Mouse (Mus musculus): ENCODE data around the gene Raet1e. TPM values are rescaled to one million over a fixed set of nuclear protein-coding genes. Genes with fewer than 3 reads are reported as not detected.
"Not testable (repeated sequence)": the region's sequence is repeated elsewhere in the genome, so short reads cannot be mapped to it uniquely, and the experiment has no call there.

The Raet1e gene
- polyA plus RNA-seq, 1 experiment from 2014 or later = 12.1 TPM

GRCm38 (mm10) chr10:22270879-22271786 is 112.8 kb downstream of the Raet1e start:
- not testable (repeated sequence) for H3K36me3 ChIP-seq; H3K27me3 ChIP-seq (ENCODE audit: insufficient read depth, poor library complexity, severe bottlenecking); DNase-seq (ENCODE audit: low spot score); H3K27ac ChIP-seq; H3K4me1 ChIP-seq; H3K9me3 ChIP-seq; H3K4me3 ChIP-seq
- 39% methylated on average over 8 of the region's 8 CpGs for WGBS

- not testable (repeated sequence) for H3K9me3 ChIP-seq; H3K27me3 ChIP-seq (ENCODE audit: insufficient read depth, poor library complexity, severe bottlenecking); H3K27ac ChIP-seq; H3K36me3 ChIP-seq; DNase-seq (ENCODE audit: low spot score); H3K4me1 ChIP-seq
- H3K4me3 ChIP-seq = peak overlapping the region; percentile 59
- 2% methylated on average over 37 of the region's 37 CpGs for WGBS
Observed at GRCm38 (mm10) chr10:22272914-22273683, 114.7 kb downstream of the Raet1e start.

- H3K4me3 ChIP-seq = peak overlapping the region; percentile 59
- no peak overlapping the region for H3K27ac ChIP-seq
- WGBS = under 1% methylated on average over 41 of the region's 41 CpGs
- H3K27me3 ChIP-seq (ENCODE audit: insufficient read depth, poor library complexity, severe bottlenecking) = peaks cover 10% of the 10 kb centered on the region
- no peaks in the 10 kb centered on the region for H3K36me3 ChIP-seq
- H3K4me1 ChIP-seq = peaks cover 4% of the 10 kb centered on the region; the same call in 1 of the 2 replicates
- no peak for DNase-seq (ENCODE audit: low spot score)
- no peaks in the 10 kb centered on the region for H3K9me3 ChIP-seq
Observed at GRCm38 (mm10) chr10:22273684-22274305, 115.4 kb downstream of the Raet1e start.

DNA sequence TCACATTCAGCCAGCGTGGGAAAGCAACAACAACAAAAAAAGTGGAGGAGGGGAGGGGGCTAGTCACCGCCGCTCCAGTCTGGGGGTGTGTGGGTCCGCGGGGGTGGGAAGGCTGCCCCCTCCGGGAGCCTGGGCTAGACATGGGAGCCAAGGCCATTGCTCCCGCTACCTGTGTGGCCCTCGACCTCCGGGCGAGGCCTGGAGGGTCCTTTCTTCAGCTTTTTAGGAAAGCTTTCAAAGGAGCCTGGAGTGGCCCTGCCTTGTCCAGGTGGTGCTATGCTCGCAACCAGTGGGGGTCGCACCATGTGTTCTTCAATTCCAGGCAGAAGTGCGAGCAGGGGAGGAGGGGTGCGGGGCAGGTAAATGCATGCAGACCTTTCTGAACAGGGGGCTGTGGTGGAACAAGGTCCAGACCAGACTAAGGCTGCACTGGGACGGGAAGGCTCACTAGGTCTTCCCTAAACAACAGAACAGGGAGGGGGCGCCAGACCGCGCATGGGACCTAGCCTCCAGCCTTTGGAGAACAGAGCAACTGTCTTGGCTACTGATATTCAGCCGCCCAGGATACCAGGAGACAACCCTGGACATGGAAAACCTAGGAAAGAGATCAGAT is 116.2 kb downstream of the Raet1e start:
- H3K27ac ChIP-seq = no peak overlapping the region

DNA sequence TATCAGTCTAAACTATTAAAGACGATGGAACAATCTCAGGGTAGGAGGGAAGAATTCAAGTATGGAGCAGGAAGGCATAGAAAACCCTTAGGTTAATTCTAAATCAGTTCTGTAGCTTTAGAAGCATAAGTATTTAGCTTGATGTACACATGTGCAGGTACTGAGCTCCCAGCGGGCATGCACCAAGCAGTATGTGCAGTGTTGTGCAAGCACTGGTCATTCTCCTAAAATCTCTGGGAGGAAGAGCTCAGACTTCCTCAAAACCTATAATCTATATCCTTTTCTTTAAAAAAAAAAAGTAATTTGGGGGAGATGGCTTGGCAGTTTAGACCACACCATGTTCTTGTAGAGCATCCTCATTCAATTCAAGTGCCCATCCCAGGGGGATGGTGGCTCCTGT is 120.1 kb downstream of the Raet1e start:
- H3K4me3 ChIP-seq; DNase-seq (ENCODE audit: low spot score); H3K4me1 ChIP-seq; H3K9me3 ChIP-seq; H3K36me3 ChIP-seq; H3K27ac ChIP-seq: not testable (repeated sequence)
- 85% methylated on average over 2 of the region's 2 CpGs for WGBS
- peaks cover 22% of the 10 kb centered on the region for H3K27me3 ChIP-seq (ENCODE audit: insufficient read depth, poor library complexity, severe bottlenecking)

More for the DNA sequence above, 116.2 kb downstream of the Raet1e start:
- 4% methylated on average over 19 of the region's 19 CpGs for WGBS
- Histone ChIP-seq H3K4me3 (peak overlapping the region; percentile 59), H3K9me3 (no peaks in the 10 kb centered on the region), H3K4me1 (peaks cover 4% of the 10 kb centered on the region; the same call in 1 of the 2 replicates), H3K27me3 (ENCODE audit: insufficient read depth, poor library complexity, severe bottlenecking) (peaks cover 10% of the 10 kb centered on the region), H3K36me3 (no peaks in the 10 kb centered on the region)
- no peak for DNase-seq (ENCODE audit: low spot score)

DNA sequence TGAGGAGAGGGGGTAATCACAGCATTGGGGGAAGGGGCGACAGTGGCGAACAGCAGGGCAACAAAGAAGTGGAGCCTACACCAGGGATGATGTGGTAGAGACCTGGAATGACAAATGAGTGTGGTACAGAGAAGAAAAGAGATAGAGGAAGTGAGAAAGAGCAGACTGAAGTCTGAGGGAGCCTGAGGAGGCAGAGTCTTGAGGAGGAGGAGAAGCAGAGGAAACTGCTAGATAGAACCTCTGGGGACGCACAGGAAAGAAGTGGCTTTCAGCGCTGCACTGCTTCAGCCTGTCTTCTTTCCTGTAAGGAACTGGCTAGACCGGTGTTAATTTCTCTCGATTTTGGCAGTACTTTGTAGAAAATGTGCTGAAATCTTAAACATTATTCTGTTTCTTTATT is 124.4 kb downstream of the Raet1e start:
- Histone ChIP-seq H3K36me3 (no peaks in the 10 kb centered on the region), H3K9me3 (no peaks in the 10 kb centered on the region), H3K4me1 (no peaks in the 10 kb centered on the region), H3K4me3 (no peak overlapping the region), H3K27me3 (ENCODE audit: insufficient read depth, poor library complexity, severe bottlenecking) (peaks cover 18% of the 10 kb centered on the region; the same call in 1 of the 2 replicates), H3K27ac (no peak overlapping the region)
- no peak for DNase-seq (ENCODE audit: low spot score)
- WGBS = 36% methylated on average over 6 of the region's 6 CpGs

DNA sequence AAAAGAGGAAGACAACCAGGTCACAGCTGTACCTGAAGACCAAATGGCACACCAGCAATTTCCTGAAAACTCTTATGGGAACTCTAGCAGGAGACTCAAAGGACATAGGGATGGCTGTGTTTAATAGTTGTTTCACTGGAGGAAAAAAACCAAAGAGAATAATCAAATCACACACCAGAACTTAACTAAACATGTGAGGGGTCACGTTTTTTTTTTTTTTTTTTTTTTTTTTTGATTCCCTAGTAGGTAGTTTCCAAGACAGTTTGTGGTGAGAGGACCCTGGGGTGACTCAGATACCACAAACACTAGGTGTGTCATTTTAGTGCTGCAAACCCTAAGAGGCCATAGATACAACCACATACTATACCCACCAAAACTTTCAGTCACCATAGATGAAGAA is 137.3 kb downstream of the Raet1e start:
- Histone ChIP-seq H3K9me3 (no peaks in the 10 kb centered on the region), H3K4me1 (no peaks in the 10 kb centered on the region), H3K36me3 (no peaks in the 10 kb centered on the region), H3K27ac (no peak overlapping the region), H3K4me3 (no peak overlapping the region), H3K27me3 (ENCODE audit: insufficient read depth, poor library complexity, severe bottlenecking) (no peaks in the 10 kb centered on the region)
- 13% methylated on average over 1 of the region's 1 CpGs for WGBS
- no peak for DNase-seq (ENCODE audit: low spot score)

DNA sequence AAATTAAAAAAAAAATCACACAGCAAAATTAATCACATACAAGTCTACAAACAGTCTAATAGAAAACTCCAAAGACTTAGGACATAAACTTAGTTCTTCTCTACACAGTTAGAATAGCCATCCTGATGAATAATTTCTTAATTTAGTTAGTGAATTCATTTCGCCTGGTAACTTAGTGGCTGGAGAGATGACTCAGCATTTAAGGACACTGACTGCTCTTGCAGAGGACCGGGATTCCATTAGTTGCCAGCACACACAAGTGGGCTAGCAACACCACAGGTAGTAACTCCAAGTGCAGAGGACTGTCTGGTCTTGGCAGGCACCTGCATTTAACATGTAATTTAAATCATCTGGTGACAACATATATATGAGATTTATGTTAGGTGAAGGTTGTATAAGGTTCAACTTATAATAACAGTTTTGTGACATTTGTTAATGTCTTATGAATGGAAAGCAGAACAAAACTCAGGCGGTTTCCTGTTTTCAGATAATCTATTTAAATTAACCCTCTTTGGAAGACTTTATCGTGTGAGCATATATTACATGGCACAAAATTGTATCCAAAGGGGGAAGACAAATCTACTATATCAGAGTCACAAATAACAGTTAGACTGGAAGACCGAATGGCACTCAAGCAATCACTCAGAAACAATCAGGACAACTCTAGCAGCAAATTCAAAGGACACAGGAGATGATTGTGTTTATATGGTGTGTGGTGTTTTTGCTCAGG is 138.8 kb downstream of the Raet1e start:
- no peak overlapping the region for H3K4me3 ChIP-seq
- no peak for DNase-seq (ENCODE audit: low spot score)
- H3K36me3 ChIP-seq = no peaks in the 10 kb centered on the region
- no peak overlapping the region for H3K27ac ChIP-seq
- H3K4me1 ChIP-seq = no peaks in the 10 kb centered on the region
- H3K9me3 ChIP-seq = no peaks in the 10 kb centered on the region
- WGBS = 71% methylated on average over 5 of the region's 5 CpGs
- H3K27me3 ChIP-seq (ENCODE audit: insufficient read depth, poor library complexity, severe bottlenecking) = no peaks in the 10 kb centered on the region

GRCm38 (mm10) chr10:22297766-22298461 is 139.5 kb downstream of the Raet1e start:
- 59% methylated on average over 8 of the region's 8 CpGs for WGBS
- Histone ChIP-seq H3K4me1 (no peaks in the 10 kb centered on the region), H3K27me3 (ENCODE audit: insufficient read depth, poor library complexity, severe bottlenecking) (no peaks in the 10 kb centered on the region), H3K27ac (no peak overlapping the region), H3K36me3 (no peaks in the 10 kb centered on the region), H3K9me3 (no peaks in the 10 kb centered on the region), H3K4me3 (no peak overlapping the region)
- DNase-seq (ENCODE audit: low spot score) = no peak

DNA sequence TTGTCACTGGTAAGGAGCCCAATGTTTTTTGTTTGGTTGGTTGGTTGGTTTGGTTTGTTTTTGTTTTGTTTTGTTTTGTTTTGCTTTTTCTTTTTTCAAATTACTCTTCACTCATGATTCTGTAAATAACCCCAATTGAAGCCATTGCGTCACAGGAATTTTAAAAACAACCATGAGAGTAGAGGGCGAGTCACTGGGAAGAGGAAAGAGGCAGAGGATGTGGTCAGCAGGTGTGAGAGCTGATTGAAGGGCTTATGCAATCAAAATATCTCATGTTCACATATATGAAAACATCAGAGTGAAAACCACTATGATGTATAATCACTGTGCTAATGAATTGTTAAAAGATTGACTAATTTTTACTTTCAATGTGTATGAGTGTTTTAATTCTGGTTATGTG is 141.0 kb downstream of the Raet1e start:
- Histone ChIP-seq H3K4me1 (no peaks in the 10 kb centered on the region), H3K27me3 (ENCODE audit: insufficient read depth, poor library complexity, severe bottlenecking) (no peaks in the 10 kb centered on the region), H3K36me3 (no peaks in the 10 kb centered on the region), H3K9me3 (no peaks in the 10 kb centered on the region), H3K4me3 (no peak overlapping the region), H3K27ac (no peak overlapping the region)
- 77% methylated on average over 2 of the region's 2 CpGs for WGBS
- no peak for DNase-seq (ENCODE audit: low spot score)

- Histone ChIP-seq H3K27ac (no peak overlapping the region), H3K36me3 (no peaks in the 10 kb centered on the region), H3K9me3 (no peaks in the 10 kb centered on the region), H3K27me3 (ENCODE audit: insufficient read depth, poor library complexity, severe bottlenecking) (no peaks in the 10 kb centered on the region), H3K4me3 (no peak overlapping the region), H3K4me1 (no peaks in the 10 kb centered on the region)
- no peak for DNase-seq (ENCODE audit: low spot score)
- WGBS = 80% methylated on average over 1 of the region's 1 CpGs
Observed at GRCm38 (mm10) chr10:22301641-22302040, 143.3 kb downstream of the Raet1e start.

Measured in heart, embryonic 10.5 days (tissue).